Mouse (Mus musculus) neural tube, embryonic 14.5 days (tissue): ENCODE measurements around the gene Psmd12. TPM values are rescaled to one million over a fixed set of nuclear protein-coding genes. Genes with fewer than 3 reads are reported as not detected.

Experiments
- ATAC-seq: fragments of 200-750 bp; cut with Nextera tagmentation; 2 replicates; pipeline ENCODE4 v1.8.0; 2017; ENCODE audit warnings: low read depth, mild to moderate bottlenecking, moderate TSS enrichment, moderate library complexity
- H3K27ac ChIP-seq: fragments of 300-500 bp; sonication (generic); 2 replicates; pipeline ENCODE4 v1.5.1; 2014; ENCODE audit warnings: low read depth, mild to moderate bottlenecking, control low read depth, low read length, moderate library complexity, mixed read lengths
- H3K27me3 ChIP-seq: fragments of 300-500 bp; sonication (generic); 2 replicates; pipeline ENCODE4 v1.6.1; 2014; ENCODE audit warnings: low read length; ENCODE audit not compliant: control insufficient read depth, insufficient read depth
- H3K36me3 ChIP-seq: fragments of 300-500 bp; sonication (generic); 2 replicates; pipeline ENCODE4 v1.6.1; 2014; ENCODE audit warnings: low read length, mixed read lengths; ENCODE audit not compliant: control insufficient read depth, insufficient read depth
- H3K4me1 ChIP-seq: fragments of 300-500 bp; sonication (generic); 2 replicates; pipeline ENCODE4 v1.6.1; 2014; ENCODE audit warnings: low read length; ENCODE audit not compliant: control insufficient read depth, insufficient read depth
- H3K4me2 ChIP-seq: fragments of 300-500 bp; sonication (generic); 2 replicates; pipeline ENCODE4 v1.6.1; 2014; ENCODE audit warnings: mild to moderate bottlenecking, low read depth, low read length, control low read depth
- H3K4me3 ChIP-seq: fragments of 300-500 bp; sonication (generic); 2 replicates; pipeline ENCODE4 v1.5.1; 2014; ENCODE audit warnings: low read depth, low read length, control low read depth, mixed read lengths
- H3K9ac ChIP-seq: fragments of 300-500 bp; sonication (generic); replicated peaks from 2 replicates; pipeline ENCODE4 v1.6.1; 2014; ENCODE audit warnings: low read depth, mild to moderate bottlenecking, control low read depth, low read length, mixed read lengths
- H3K9me3 ChIP-seq: fragments of 300-500 bp; sonication (generic); 2 replicates; pipeline ENCODE4 v1.6.1; 2016; ENCODE audit warnings: low read length; ENCODE audit not compliant: control insufficient read depth
- WGBS: fragments of 180-500 bp; shearing (Covaris S2); extraction: QIAGEN DNeasy Blood & Tissue Kit; methylation state at CpG from one replicate; pipeline ENCODE4 v1.1.7; 2014; 5-methylcytosine and 5-hydroxymethylcytosine counted together
- polyA plus RNA-seq: library from polyadenylated mRNA; unstranded; fragments of >200 nt; fragmentation: Nextera tagmentation; extraction: Ambion mirVana; gene quantifications from 2 replicates; pipeline ENCODE4 v1.2.1, GENCODE M21; 2014

Psmd12 gene
- polyA plus RNA-seq, 1 experiment from 2014 or later, result 159 TPM

GRCm38 (mm10) chr11:107446650-107447049 is 32.6 kb upstream of the Psmd12 start:
- no peaks in the 10 kb centered on the region for H3K36me3 ChIP-seq
- H3K9me3 ChIP-seq, result no peaks in the 10 kb centered on the region
- 79% methylated on average over 6 of the region's 6 CpGs for WGBS
- no peak overlapping the region for H3K27ac ChIP-seq
- ATAC-seq, result no peak
- no peak overlapping the region for H3K4me2 ChIP-seq
- no peak overlapping the region for H3K9ac ChIP-seq
- H3K4me1 ChIP-seq, result no peaks in the 10 kb centered on the region
- no peak overlapping the region for H3K4me3 ChIP-seq
- H3K27me3 ChIP-seq, result no peaks in the 10 kb centered on the region

- no peaks in the 10 kb centered on the region for H3K4me1 ChIP-seq
- WGBS, result 86% methylated on average over 5 of the region's 5 CpGs
- H3K9ac ChIP-seq, result no peak overlapping the region
- ATAC-seq, result no peak
- H3K4me3 ChIP-seq, result no peak overlapping the region
- H3K27ac ChIP-seq, result no peak overlapping the region
- H3K36me3 ChIP-seq, result no peaks in the 10 kb centered on the region
- H3K9me3 ChIP-seq, result no peaks in the 10 kb centered on the region
- no peak overlapping the region for H3K4me2 ChIP-seq
- H3K27me3 ChIP-seq, result no peaks in the 10 kb centered on the region
Measured at GRCm38 (mm10) chr11:107447349-107447748, 31.9 kb upstream of the Psmd12 start.

- no peaks in the 10 kb centered on the region for H3K9me3 ChIP-seq
- no peak overlapping the region for H3K9ac ChIP-seq
- no peak for ATAC-seq
- H3K4me2 ChIP-seq, result no peak overlapping the region
- no peaks in the 10 kb centered on the region for H3K4me1 ChIP-seq
- H3K4me3 ChIP-seq, result no peak overlapping the region
- H3K27ac ChIP-seq, result no peak overlapping the region
- H3K36me3 ChIP-seq, result no peaks in the 10 kb centered on the region
- WGBS, result 83% methylated on average over 9 of the region's 9 CpGs
- no peaks in the 10 kb centered on the region for H3K27me3 ChIP-seq
Measured at GRCm38 (mm10) chr11:107447915-107448314, 31.4 kb upstream of the Psmd12 start.

GRCm38 (mm10) chr11:107449169-107449910 is 29.9 kb upstream of the Psmd12 start:
- Histone ChIP-seq H3K4me1 (no peaks in the 10 kb centered on the region), H3K9me3 (no peaks in the 10 kb centered on the region), H3K4me3 (no peak overlapping the region), H3K27me3 (no peaks in the 10 kb centered on the region), H3K4me2 (no peak overlapping the region), H3K9ac (no peak overlapping the region), H3K27ac (no peak overlapping the region), H3K36me3 (no peaks in the 10 kb centered on the region)
- 69% methylated on average over 17 of the region's 17 CpGs for WGBS
- ATAC-seq, result no peak

GRCm38 (mm10) chr11:107450097-107450496 is 29.2 kb upstream of the Psmd12 start:
- Histone ChIP-seq H3K4me3 (no peak overlapping the region), H3K9ac (no peak overlapping the region), H3K4me1 (no peaks in the 10 kb centered on the region), H3K36me3 (no peaks in the 10 kb centered on the region), H3K27me3 (no peaks in the 10 kb centered on the region), H3K9me3 (no peaks in the 10 kb centered on the region), H3K4me2 (no peak overlapping the region), H3K27ac (no peak overlapping the region)
- 77% methylated on average over 6 of the region's 6 CpGs for WGBS
- ATAC-seq, result no peak

GRCm38 (mm10) chr11:107451106-107451505 is 28.2 kb upstream of the Psmd12 start:
- H3K4me3 ChIP-seq, result no peak overlapping the region
- H3K4me2 ChIP-seq, result no peak overlapping the region
- H3K9me3 ChIP-seq, result no peaks in the 10 kb centered on the region
- no peaks in the 10 kb centered on the region for H3K27me3 ChIP-seq
- WGBS, result 92% methylated on average over 10 of the region's 10 CpGs
- H3K9ac ChIP-seq, result no peak overlapping the region
- no peak for ATAC-seq
- no peaks in the 10 kb centered on the region for H3K4me1 ChIP-seq
- H3K36me3 ChIP-seq, result no peaks in the 10 kb centered on the region
- H3K27ac ChIP-seq, result no peak overlapping the region

- H3K4me1 ChIP-seq, result no peaks in the 10 kb centered on the region
- WGBS, result 98% methylated on average over 7 of the region's 7 CpGs
- no peaks in the 10 kb centered on the region for H3K36me3 ChIP-seq
- H3K9me3 ChIP-seq, result no peaks in the 10 kb centered on the region
- no peak overlapping the region for H3K4me2 ChIP-seq
- no peak overlapping the region for H3K4me3 ChIP-seq
- H3K27ac ChIP-seq, result no peak overlapping the region
- no peak for ATAC-seq
- no peaks in the 10 kb centered on the region for H3K27me3 ChIP-seq
- H3K9ac ChIP-seq, result no peak overlapping the region
Measured at GRCm38 (mm10) chr11:107452053-107452452, 27.2 kb upstream of the Psmd12 start.

GRCm38 (mm10) chr11:107454546-107455462 is 24.5 kb upstream of the Psmd12 start:
- Histone ChIP-seq H3K4me3 (no peak overlapping the region), H3K9me3 (no peaks in the 10 kb centered on the region), H3K4me2 (no peak overlapping the region), H3K4me1 (no peaks in the 10 kb centered on the region), H3K27me3 (no peaks in the 10 kb centered on the region), H3K36me3 (no peaks in the 10 kb centered on the region), H3K9ac (no peak overlapping the region), H3K27ac (no peak overlapping the region)
- WGBS, result 67% methylated on average over 19 of the region's 19 CpGs
- ATAC-seq, result no peak

- H3K4me2 ChIP-seq, result no peak overlapping the region
- H3K4me1 ChIP-seq, result no peaks in the 10 kb centered on the region
- WGBS, result 94% methylated on average over 3 of the region's 3 CpGs
- ATAC-seq, result no peak
- H3K27me3 ChIP-seq, result no peaks in the 10 kb centered on the region
- no peak overlapping the region for H3K4me3 ChIP-seq
- no peaks in the 10 kb centered on the region for H3K36me3 ChIP-seq
- no peak overlapping the region for H3K27ac ChIP-seq
- no peaks in the 10 kb centered on the region for H3K9me3 ChIP-seq
- H3K9ac ChIP-seq, result no peak overlapping the region
Measured at GRCm38 (mm10) chr11:107457282-107457681, 22.0 kb upstream of the Psmd12 start.
